Mouse (Mus musculus): Measurements from ENCODE around the gene Ier5l. TPM values are rescaled to one million over a fixed set of nuclear protein-coding genes. Genes with fewer than 3 reads are reported as not detected.

Ier5l gene
- 10 to 100 TPM; 18.3 to 21.6 (median 19.8) TPM for total RNA-seq (2022)

GRCm38 (mm10) chr2:30474039-30474438 is at the start of gene Ier5l:
Ier5l (minus strand) TSS chr2:30474219.
- peak; percentile 91 to 97 for DNase-seq (ENCODE audit: low spot score in 2 of 2)

- no peak for DNase-seq (ENCODE audit: low spot score in 2 of 2)
Observed at GRCm38 (mm10) chr2:30523727-30524126, 49.7 kb upstream of the Ier5l start.

GRCm38 (mm10) chr2:30510711-30511380 is 36.8 kb upstream of the Ier5l start:
- no peak for DNase-seq (ENCODE audit: low spot score in 2 of 2)

GRCm38 (mm10) chr2:30507138-30507727 is 33.2 kb upstream of the Ier5l start:
- DNase-seq (ENCODE audit: low spot score in 2 of 2): no peak

GRCm38 (mm10) chr2:30503677-30504621 is 29.9 kb upstream of the Ier5l start:
- DNase-seq (ENCODE audit: low spot score in 2 of 2): peak in 1 of 2 experiments; percentile 88

GRCm38 (mm10) chr2:30501701-30502100 is 27.7 kb upstream of the Ier5l start:
- no peak for DNase-seq (ENCODE audit: low spot score in 2 of 2)

- peak; percentile 47 to 66 for DNase-seq (ENCODE audit: low spot score in 2 of 2)
Observed at GRCm38 (mm10) chr2:30495909-30496861, 22.2 kb upstream of the Ier5l start.

GRCm38 (mm10) chr2:30495000-30495908 is 21.2 kb upstream of the Ier5l start:
- DNase-seq (ENCODE audit: low spot score in 2 of 2): no peak

GRCm38 (mm10) chr2:30490384-30490783 is 16.4 kb upstream of the Ier5l start:
- no peak for DNase-seq (ENCODE audit: low spot score in 2 of 2)

- DNase-seq (ENCODE audit: low spot score in 2 of 2): no peak
Observed at GRCm38 (mm10) chr2:30487597-30487996, 13.6 kb upstream of the Ier5l start.

GRCm38 (mm10) chr2:30478526-30478925 is 4.5 kb upstream of the Ier5l start:
- DNase-seq (ENCODE audit: low spot score in 2 of 2): no peak

- DNase-seq (ENCODE audit: low spot score in 2 of 2): no peak
Observed at GRCm38 (mm10) chr2:30476241-30476640, 2.2 kb upstream of the Ier5l start.

- DNase-seq (ENCODE audit: low spot score in 2 of 2): no peak
Observed at GRCm38 (mm10) chr2:30475457-30475856, 1.4 kb upstream of the Ier5l start.

- DNase-seq (ENCODE audit: low spot score in 2 of 2): no peak
Observed at GRCm38 (mm10) chr2:30474776-30475175, 757 bp upstream of the Ier5l start.

GRCm38 (mm10) chr2:30473431-30474031 is 488 bp downstream of the Ier5l start:
- DNase-seq (ENCODE audit: low spot score in 2 of 2): peak in 1 of 2 experiments; percentile 39

GRCm38 (mm10) chr2:30472731-30473351 is 1.2 kb downstream of the Ier5l start:
- DNase-seq (ENCODE audit: low spot score in 2 of 2): peak in 1 of 2 experiments; percentile 43

- peak; percentile 56 to 80 for DNase-seq (ENCODE audit: low spot score in 2 of 2)
Observed at GRCm38 (mm10) chr2:30471795-30472720, 2.0 kb downstream of the Ier5l start.

- no peak for DNase-seq (ENCODE audit: low spot score in 2 of 2)
Observed at GRCm38 (mm10) chr2:30471051-30471450, 3.0 kb downstream of the Ier5l start.

Data from left cerebral cortex, adult 8-10 months (tissue).